Mouse (Mus musculus) embryonic facial prominence, embryonic 13.5 days (tissue): ENCODE results near the gene Afg1l. TPM values are rescaled to one million over a fixed set of nuclear protein-coding genes. Genes with fewer than 3 reads are reported as not detected.

Experiments used
- ATAC-seq: fragments of 200-750 bp; cut with Nextera tagmentation; 2 replicates; pipeline ENCODE4 v1.8.0; 2017; ENCODE audit warnings: low read depth; ENCODE audit not compliant: insufficient number of reproducible peaks, insufficient read depth, low FRiP score, low TSS enrichment
- H3K27ac ChIP-seq: fragments of 300-500 bp; sonication (generic); 2 replicates; pipeline ENCODE4 v1.5.1; 2015; ENCODE audit warnings: moderate library complexity, mild to moderate bottlenecking, inconsistent platforms
- H3K27me3 ChIP-seq: fragments of 300-500 bp; sonication (generic); 2 replicates; pipeline ENCODE4 v1.6.1; 2015; ENCODE audit warnings: mild to moderate bottlenecking, inconsistent platforms
- H3K36me3 ChIP-seq: fragments of 300-500 bp; sonication (generic); 2 replicates; pipeline ENCODE4 v1.6.1; 2015; ENCODE audit warnings: mild to moderate bottlenecking, inconsistent platforms
- H3K4me1 ChIP-seq: fragments of 300-500 bp; sonication (generic); 2 replicates; pipeline ENCODE4 v1.6.1; 2015; ENCODE audit warnings: inconsistent platforms
- H3K4me2 ChIP-seq: fragments of 300-500 bp; sonication (generic); 2 replicates; pipeline ENCODE4 v1.6.1; 2015; ENCODE audit warnings: moderate library complexity, mild to moderate bottlenecking, inconsistent platforms
- H3K4me3 ChIP-seq: fragments of 300-500 bp; sonication (generic); 2 replicates; pipeline ENCODE4 v1.5.1; 2015; ENCODE audit warnings: mild to moderate bottlenecking, inconsistent platforms
- H3K9ac ChIP-seq: fragments of 300-500 bp; sonication (generic); 2 replicates; pipeline ENCODE4 v1.6.1; 2015; ENCODE audit warnings: mild to moderate bottlenecking, inconsistent platforms
- H3K9me3 ChIP-seq: fragments of 300-500 bp; sonication (generic); 2 replicates; pipeline ENCODE4 v1.6.1; 2016; ENCODE audit warnings: inconsistent platforms
- WGBS: fragments of 180-500 bp; shearing (Covaris S2); methylation state at CpG from one replicate; pipeline ENCODE4 v1.1.7; 2015; ENCODE audit warnings: mixed read lengths; 5-methylcytosine and 5-hydroxymethylcytosine counted together
- polyA plus RNA-seq: library from polyadenylated mRNA; unstranded; fragments of >200 nt; fragmentation: Nextera tagmentation; extraction: Ambion mirVana; gene quantifications from 2 replicates; pipeline ENCODE4 v1.2.1, GENCODE M21; 2015

The Afg1l gene
- polyA plus RNA-seq, 1 experiment from 2014 or later, result 7.1 TPM

- H3K4me1 ChIP-seq, result no peaks in the 10 kb centered on the region
- 89% methylated on average over 5 of the region's 5 CpGs for WGBS
- H3K4me3 ChIP-seq, result no peak overlapping the region
- 0 out of 2 replicates have a peak, but pooled peaks cover 5% of the 10 kb centered on the region for H3K9me3 ChIP-seq
- no peak overlapping the region for H3K27ac ChIP-seq
- 0 out of 2 replicates have a peak, but pooled peaks cover 9% of the 10 kb centered on the region for H3K36me3 ChIP-seq
- no peak for ATAC-seq
- H3K27me3 ChIP-seq, result no peaks in the 10 kb centered on the region
- no peak overlapping the region for H3K9ac ChIP-seq
- H3K4me2 ChIP-seq, result no peak overlapping the region
Observed at GRCm38 (mm10) chr10:42436842-42437805, 41.2 kb downstream of the Afg1l start.

GRCm38 (mm10) chr10:42417530-42418174 is 60.7 kb downstream of the Afg1l start:
- Histone ChIP-seq H3K27ac (no peak overlapping the region), H3K27me3 (no peaks in the 10 kb centered on the region), H3K4me1 (peaks cover 14% of the 10 kb centered on the region), H3K9ac (no peak overlapping the region), H3K36me3 (no peaks in the 10 kb centered on the region), H3K9me3 (no peaks in the 10 kb centered on the region), H3K4me2 (no peak overlapping the region), H3K4me3 (no peak overlapping the region)
- WGBS, result 36% methylated on average over 10 of the region's 10 CpGs
- no peak for ATAC-seq

GRCm38 (mm10) chr10:42415821-42416470 is 62.4 kb downstream of the Afg1l start:
- ATAC-seq, result no peak

GRCm38 (mm10) chr10:42410748-42411537 is 67.4 kb downstream of the Afg1l start:
- Histone ChIP-seq H3K36me3 (no peaks in the 10 kb centered on the region), H3K4me3 (no peak overlapping the region), H3K9ac (no peak overlapping the region), H3K27me3 (no peaks in the 10 kb centered on the region), H3K4me2 (no peak overlapping the region), H3K27ac (no peak overlapping the region), H3K4me1 (peaks cover 5% of the 10 kb centered on the region; the same call in 1 of the 2 replicates), H3K9me3 (no peaks in the 10 kb centered on the region)
- no peak for ATAC-seq
- 63% methylated on average over 6 of the region's 6 CpGs for WGBS

More at GRCm38 (mm10) chr10:42415821-42416470, 62.4 kb downstream of the Afg1l start:
- no peaks in the 10 kb centered on the region for H3K9me3 ChIP-seq
- no peak overlapping the region for H3K27ac ChIP-seq
- H3K4me3 ChIP-seq, result no peak overlapping the region
- H3K4me2 ChIP-seq, result no peak overlapping the region
- H3K36me3 ChIP-seq, result no peaks in the 10 kb centered on the region
- H3K9ac ChIP-seq, result no peak overlapping the region
- H3K27me3 ChIP-seq, result no peaks in the 10 kb centered on the region
- H3K4me1 ChIP-seq, result peaks cover 16% of the 10 kb centered on the region
- WGBS, result 67% methylated on average over 4 of the region's 4 CpGs

GRCm38 (mm10) chr10:42390436-42390835 is 87.9 kb downstream of the Afg1l start:
- Histone ChIP-seq H3K27me3 (no peaks in the 10 kb centered on the region), H3K36me3 (peaks cover 9% of the 10 kb centered on the region), H3K4me1 (no peaks in the 10 kb centered on the region), H3K27ac (no peak overlapping the region), H3K4me3 (no peak overlapping the region), H3K4me2 (no peak overlapping the region), H3K9ac (no peak overlapping the region), H3K9me3 (no peaks in the 10 kb centered on the region; the same call in 1 of the 2 replicates)
- 76% methylated on average over 11 of the region's 11 CpGs for WGBS
- ATAC-seq, result no peak

- Histone ChIP-seq H3K9me3 (no peaks in the 10 kb centered on the region), H3K27ac (no peak overlapping the region), H3K4me2 (no peak overlapping the region), H3K4me3 (no peak overlapping the region), H3K27me3 (no peaks in the 10 kb centered on the region), H3K4me1 (no peaks in the 10 kb centered on the region), H3K9ac (no peak overlapping the region), H3K36me3 (no peaks in the 10 kb centered on the region)
- no peak for ATAC-seq
Observed at GRCm38 (mm10) chr10:42388181-42388580, 90.2 kb downstream of the Afg1l start.

- Histone ChIP-seq H3K9ac (no peak overlapping the region), H3K27me3 (no peaks in the 10 kb centered on the region), H3K9me3 (no peaks in the 10 kb centered on the region), H3K36me3 (no peaks in the 10 kb centered on the region), H3K4me3 (no peak overlapping the region), H3K27ac (no peak overlapping the region), H3K4me1 (no peaks in the 10 kb centered on the region), H3K4me2 (no peak overlapping the region)
- ATAC-seq, result no peak
- WGBS, result 54% methylated on average over 13 of the region's 13 CpGs
Observed at GRCm38 (mm10) chr10:42384946-42385644, 93.3 kb downstream of the Afg1l start.

GRCm38 (mm10) chr10:42383708-42384107 is 94.7 kb downstream of the Afg1l start:
- Histone ChIP-seq H3K36me3 (no peaks in the 10 kb centered on the region), H3K9me3 (no peaks in the 10 kb centered on the region), H3K27me3 (no peaks in the 10 kb centered on the region), H3K9ac (no peak overlapping the region), H3K4me1 (no peaks in the 10 kb centered on the region), H3K27ac (no peak overlapping the region), H3K4me2 (no peak overlapping the region), H3K4me3 (no peak overlapping the region)
- no peak for ATAC-seq
- 53% methylated on average over 6 of the region's 6 CpGs for WGBS

- H3K27ac ChIP-seq, result no peak overlapping the region
- no peaks in the 10 kb centered on the region; the same call in 1 of the 2 replicates for H3K9me3 ChIP-seq
- WGBS, result 83% methylated on average over 10 of the region's 10 CpGs
Observed at GRCm38 (mm10) chr10:42364216-42364615, 114.1 kb downstream of the Afg1l start.

GRCm38 (mm10) chr10:42355980-42356379 is 122.4 kb downstream of the Afg1l start:
- WGBS, result 43% methylated on average over 3 of the region's 3 CpGs
- ATAC-seq, result no peak

More at GRCm38 (mm10) chr10:42364216-42364615, 114.1 kb downstream of the Afg1l start:
- Histone ChIP-seq H3K9ac (no peak overlapping the region), H3K4me3 (no peak overlapping the region), H3K36me3 (no peaks in the 10 kb centered on the region), H3K4me1 (no peaks in the 10 kb centered on the region), H3K4me2 (no peak overlapping the region), H3K27me3 (no peaks in the 10 kb centered on the region)
- ATAC-seq, result no peak

More at GRCm38 (mm10) chr10:42355980-42356379, 122.4 kb downstream of the Afg1l start:
- no peaks in the 10 kb centered on the region for H3K4me1 ChIP-seq
- no peak overlapping the region for H3K4me2 ChIP-seq
- H3K4me3 ChIP-seq, result no peak overlapping the region
- H3K36me3 ChIP-seq, result no peaks in the 10 kb centered on the region
- H3K27me3 ChIP-seq, result no peaks in the 10 kb centered on the region
- no peak overlapping the region for H3K9ac ChIP-seq
- no peaks in the 10 kb centered on the region for H3K9me3 ChIP-seq
- H3K27ac ChIP-seq, result no peak overlapping the region
